Mouse (Mus musculus) C2C12 (cell line): ENCODE measurements around the gene Rasal1. TPM values are rescaled to one million over a fixed set of nuclear protein-coding genes. Genes with fewer than 3 reads are reported as not detected.

Experiments used
- H3K27me3 ChIP-seq: one replicate; pipeline ENCODE4 v1.6.1; 2011; ENCODE audit not compliant: control insufficient read depth, insufficient read depth, insufficient read length
- H3K36me3 ChIP-seq: one replicate; pipeline ENCODE4 v1.6.1; 2011; ENCODE audit not compliant: control insufficient read depth, insufficient read depth
- H3K4me3 ChIP-seq: one replicate; pipeline ENCODE4 v1.5.1; 2011; ENCODE audit warnings: mild to moderate bottlenecking, control low read depth; ENCODE audit not compliant: poor library complexity, insufficient read depth, severe bottlenecking
- H3K79me2 ChIP-seq: one replicate; pipeline ENCODE4 v1.6.1; 2011; ENCODE audit not compliant: control insufficient read depth, insufficient read depth
- H3K79me3 ChIP-seq: one replicate; pipeline ENCODE4 v1.6.1; 2011; ENCODE audit warnings: low read depth, control low read depth
- H3ac ChIP-seq: one replicate; pipeline ENCODE3; 2011; ENCODE audit warnings: low read depth; ENCODE audit not compliant: control insufficient read depth, insufficient read length
- CEBPB ChIP-seq: IDR thresholded peaks from one replicate; pipeline ENCODE4 v1.6.1; 2011; ENCODE audit warnings: low read depth, mild to moderate bottlenecking, control low read depth, moderate library complexity
- CTCF ChIP-seq: IDR thresholded peaks from one replicate; pipeline ENCODE4 v1.5.1; 2011; ENCODE audit not compliant: control insufficient read depth, insufficient read depth, insufficient read length
- FOSL1 ChIP-seq: IDR thresholded peaks from one replicate; pipeline ENCODE4 v1.8.0; 2011; ENCODE audit warnings: mild to moderate bottlenecking, low read length; ENCODE audit not compliant: poor library complexity, insufficient read depth, severe bottlenecking
- MAX ChIP-seq: IDR thresholded peaks from one replicate; pipeline ENCODE4 v1.6.1; 2011; ENCODE audit warnings: mild to moderate bottlenecking, control low read depth
- MYOD1 ChIP-seq: IDR thresholded peaks from one replicate; pipeline ENCODE4 v1.6.1; 2011; ENCODE audit warnings: low read depth; ENCODE audit not compliant: control insufficient read depth, insufficient read length
- MYOG ChIP-seq: IDR thresholded peaks from one replicate; pipeline ENCODE4 v1.6.1; 2011; ENCODE audit not compliant: control insufficient read depth, insufficient read length; ENCODE audit errors: extremely low read depth
- USF1 ChIP-seq: IDR thresholded peaks from one replicate; pipeline ENCODE4 v1.6.1; 2011; ENCODE audit warnings: low read depth, mild to moderate bottlenecking, control low read depth, moderate library complexity
- polyA plus RNA-seq: library from polyadenylated mRNA; unstranded; fragments of >200 nt; fragmentation: generic; extraction: Trizol; gene quantifications from one replicate; pipeline ENCODE4 v1.2.1, GENCODE M21; 2012; ENCODE audit warnings: missing spikeins

Gene Rasal1
- polyA plus RNA-seq, 1 experiment = not detected

- H3K79me2 ChIP-seq = no peaks in the 10 kb centered on the region
- TF ChIP-seq CEBPB (no peak), FOSL1 (no peak), MYOG (no peak), CTCF (no peak), MYOD1 (no peak), USF1 (no peak), MAX (no peak)
- H3K4me3 ChIP-seq = no peak overlapping the region
- H3K79me3 ChIP-seq = no peaks in the 10 kb centered on the region
- no peak overlapping the region for H3ac ChIP-seq
- no peaks in the 10 kb centered on the region for H3K36me3 ChIP-seq
- peaks cover 62% of the 10 kb centered on the region for H3K27me3 ChIP-seq
These were observed 39.8 kb downstream of the Rasal1 start for GRCm38 (mm10) chr5:120688434-120688833.

- Histone ChIP-seq H3K4me3 (no peak overlapping the region), H3K36me3 (no peaks in the 10 kb centered on the region), H3K79me2 (no peaks in the 10 kb centered on the region), H3K79me3 (no peaks in the 10 kb centered on the region), H3K27me3 (peaks cover 71% of the 10 kb centered on the region), H3ac (no peak overlapping the region)
- TF ChIP-seq CEBPB (no peak), MYOD1 (no peak), FOSL1 (no peak), MAX (no peak), CTCF (no peak), MYOG (no peak), USF1 (no peak)
These were observed 41.8 kb downstream of the Rasal1 start for GRCm38 (mm10) chr5:120690417-120690816.

DNA sequence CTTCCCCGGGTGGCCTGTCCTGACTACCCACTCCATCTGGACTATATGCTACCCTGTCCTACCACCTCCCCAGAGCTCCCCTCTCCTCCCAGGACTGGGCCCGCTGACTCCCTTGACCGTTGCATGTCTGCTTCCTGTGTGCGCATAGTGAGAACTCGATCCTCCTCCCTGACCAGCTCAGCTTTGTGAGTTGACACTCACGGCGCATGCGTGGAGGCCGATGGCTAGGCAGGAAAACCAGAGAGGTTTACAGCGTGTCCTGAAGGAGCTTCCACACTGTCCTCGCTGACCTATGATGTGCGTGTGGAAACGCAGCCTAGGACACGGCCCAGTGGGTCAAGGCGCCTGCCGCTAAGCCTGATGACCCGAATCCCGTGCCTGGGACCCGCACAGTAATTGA lies 43.4 kb downstream of the Rasal1 start:
- H3K36me3 ChIP-seq = no peaks in the 10 kb centered on the region

GRCm38 (mm10) chr5:120693931-120694694 lies 45.5 kb downstream of the Rasal1 start:
- Histone ChIP-seq H3ac (no peak overlapping the region), H3K4me3 (no peak overlapping the region), H3K27me3 (peaks cover 82% of the 10 kb centered on the region), H3K36me3 (no peaks in the 10 kb centered on the region), H3K79me3 (no peaks in the 10 kb centered on the region), H3K79me2 (no peaks in the 10 kb centered on the region)
- TF ChIP-seq MYOG = no peak

More for the DNA sequence above, 43.4 kb downstream of the Rasal1 start:
- Histone ChIP-seq H3ac (no peak overlapping the region), H3K79me3 (no peaks in the 10 kb centered on the region), H3K79me2 (no peaks in the 10 kb centered on the region), H3K27me3 (peaks cover 68% of the 10 kb centered on the region), H3K4me3 (no peak overlapping the region)
- TF ChIP-seq MYOG (no peak), CEBPB (no peak), CTCF (no peak), MYOD1 (no peak), FOSL1 (no peak), MAX (no peak), USF1 (no peak)

- H3K27me3 ChIP-seq = peaks cover 86% of the 10 kb centered on the region
- no peaks in the 10 kb centered on the region for H3K79me2 ChIP-seq
- H3ac ChIP-seq = no peak overlapping the region
- no peaks in the 10 kb centered on the region for H3K79me3 ChIP-seq
- no peak overlapping the region for H3K4me3 ChIP-seq
- no peaks in the 10 kb centered on the region for H3K36me3 ChIP-seq
- TF ChIP-seq FOSL1 = no peak
- TF ChIP-seq CEBPB = no peak
- no peak for TF ChIP-seq MAX
- TF ChIP-seq MYOD1 = no peak
- TF ChIP-seq USF1 = no peak
- TF ChIP-seq MYOG = no peak
- no peak for TF ChIP-seq CTCF
These were observed 46.1 kb downstream of the Rasal1 start for GRCm38 (mm10) chr5:120694695-120695074.

DNA sequence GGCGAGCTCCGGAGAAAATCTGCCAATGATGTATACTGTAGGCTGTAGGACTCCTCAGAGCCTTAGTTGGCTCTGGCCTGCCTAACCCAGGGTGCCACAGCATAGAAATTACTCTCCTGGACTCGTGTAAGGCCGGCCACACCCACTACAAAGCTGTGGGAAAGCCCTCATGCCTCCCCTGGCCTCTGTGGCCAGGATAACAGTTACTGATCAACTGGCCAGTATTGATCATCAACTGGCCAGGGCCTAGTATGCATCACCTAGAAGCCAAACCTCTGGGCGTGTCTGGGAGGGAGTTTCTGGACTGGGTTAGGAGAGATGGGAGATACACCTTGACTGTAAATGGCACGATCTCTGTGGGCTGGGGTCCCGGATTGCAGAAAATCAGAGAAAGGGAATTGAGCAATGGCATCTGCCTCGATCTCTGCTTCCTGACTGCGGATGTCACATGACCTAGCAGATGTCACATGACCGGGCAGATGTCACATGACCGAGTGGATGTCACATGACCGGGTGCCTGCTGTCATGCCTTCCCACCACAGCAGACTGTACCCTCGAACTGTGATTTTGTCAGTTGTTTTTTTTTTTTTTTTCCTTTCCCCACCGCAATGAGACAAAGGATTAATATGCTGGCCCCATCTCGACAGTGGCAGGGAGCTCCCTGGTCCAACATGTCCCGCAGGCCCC lies 47.6 kb downstream of the Rasal1 start:
- no peaks in the 10 kb centered on the region for H3K79me2 ChIP-seq

More for the DNA sequence above, 47.6 kb downstream of the Rasal1 start:
- Histone ChIP-seq H3ac (no peak overlapping the region), H3K79me3 (no peaks in the 10 kb centered on the region), H3K36me3 (no peaks in the 10 kb centered on the region), H3K27me3 (peaks cover 80% of the 10 kb centered on the region), H3K4me3 (no peak overlapping the region)
- TF ChIP-seq MYOG (no peak), USF1 (peak; percentile 89)
